Comparison of ENCODE assay signal across 13 mouse cellular contexts in genomic region chr6:85544251-85544881, GRCm38 (mm10). TPM values are rescaled to one million over a fixed set of nuclear protein-coding genes. Genes with fewer than 3 reads are reported as not detected.
DNase-seq lines count a peak whose midpoint lies in the region; ATAC-seq lines count a peak whose summit lies in the region.
"Had no signal": no experiment of that assay in that cellular context is flagged by ENCODE, and none has a peak within 500 bp of the region (broad histone marks: within the 10 kb centered on the region; RNA-seq: fewer than 3 reads in every experiment).

No protein-coding gene starts in this region.

- no peak overlapping the region for H3K4me3 ChIP-seq in midbrain, embryonic 14.5 days (replicated peaks; ENCODE audit: low read depth, low read length)
- no peak overlapping the region for H3K4me3 ChIP-seq in midbrain, embryonic 10.5 days
- H3K4me3 ChIP-seq in forebrain, embryonic 16.5 days (replicated peaks; ENCODE audit: low read length): 0 out of 2 replicates have a peak overlapping the region, but pooled peaks have one; percentile 2

- no peaks in the 10 kb centered on the region for H3K4me1 ChIP-seq in midbrain, embryonic 14.5 days (ENCODE audit: control insufficient read depth, insufficient read depth, low read length)
- no peaks in the 10 kb centered on the region for H3K4me1 ChIP-seq in midbrain, embryonic 10.5 days
- H3K4me1 ChIP-seq in forebrain, embryonic 16.5 days (replicated peaks; ENCODE audit: control insufficient read depth, insufficient read depth, low read length): peaks cover 10% of the 10 kb centered on the region

- H3K9ac ChIP-seq in midbrain, embryonic 14.5 days (replicated peaks; ENCODE audit: low read length): no peak overlapping the region
- H3K9ac ChIP-seq in forebrain, embryonic 16.5 days (replicated peaks; ENCODE audit: low read depth, low read length): no peak overlapping the region
- H3K9ac ChIP-seq: liver, embryonic 14.5 days had no signal

- no peak overlapping the region for H3K27ac ChIP-seq in midbrain, embryonic 14.5 days (replicated peaks; ENCODE audit: low read depth, low read length)
- no peak overlapping the region for H3K27ac ChIP-seq in midbrain, embryonic 10.5 days (replicated peaks)
- peak overlapping the region; percentile 56 for H3K27ac ChIP-seq in forebrain, embryonic 16.5 days (ENCODE audit: low read length)
- H3K27ac ChIP-seq: liver, embryonic 14.5 days had no signal

- no peaks in the 10 kb centered on the region for H3K36me3 ChIP-seq in midbrain, embryonic 14.5 days (ENCODE audit: control insufficient read depth, insufficient read depth, low read length)
- H3K36me3 ChIP-seq in midbrain, embryonic 10.5 days: no peaks in the 10 kb centered on the region
- H3K36me3 ChIP-seq in forebrain, embryonic 16.5 days (ENCODE audit: control insufficient read depth, insufficient read depth): no peaks in the 10 kb centered on the region

- 74% methylated on average over 13 of the region's 13 CpGs for WGBS in midbrain, embryonic 14.5 days
- 81% methylated on average over 13 of the region's 13 CpGs for WGBS in midbrain, embryonic 10.5 days
- 48% methylated on average over 13 of the region's 13 CpGs for WGBS in forebrain, embryonic 16.5 days

- DNase-seq in midbrain, embryonic 14.5 days: peak; percentile 2
- DNase-seq in midbrain, embryonic 10.5 days (ENCODE audit: low spot score): no peak
- peak; percentile 38 to 47 for DNase-seq in layer of hippocampus, postnatal 36 days
- peak; percentile 74 for DNase-seq in telencephalon, adult 2 months (ENCODE audit: low read depth, low spot score)
- no peak for DNase-seq in kidney, postnatal 25 days
- no peak for DNase-seq in adrenal gland, adult 8-10 months
- no peak for DNase-seq in ovary, postnatal 14 days (ENCODE audit: low spot score)

- no peaks in the 10 kb centered on the region for H3K27me3 ChIP-seq in midbrain, embryonic 14.5 days (ENCODE audit: control insufficient read depth, insufficient read depth, low read length)
- no peaks in the 10 kb centered on the region for H3K27me3 ChIP-seq in midbrain, embryonic 10.5 days (ENCODE audit: low read depth, poor library complexity, severe bottlenecking)
- no peaks in the 10 kb centered on the region for H3K27me3 ChIP-seq in forebrain, embryonic 16.5 days (replicated peaks; ENCODE audit: control insufficient read depth, insufficient read depth, low read length)

- no peak for ATAC-seq in midbrain, embryonic 14.5 days (ENCODE audit: low FRiP score, low TSS enrichment)
- 0 out of 2 replicates have a peak, but pooled peaks have one; percentile 36 for ATAC-seq in forebrain, embryonic 16.5 days
- ATAC-seq: intestine, embryonic 16.5 days had no signal

- no peaks in the 10 kb centered on the region for H3K9me3 ChIP-seq in midbrain, embryonic 14.5 days (ENCODE audit: control insufficient read depth, low read length)
- H3K9me3 ChIP-seq in midbrain, embryonic 10.5 days (replicated peaks): no peaks in the 10 kb centered on the region
- no peaks in the 10 kb centered on the region for H3K9me3 ChIP-seq in forebrain, embryonic 16.5 days (ENCODE audit: control insufficient read depth, low read length)

- H3K4me2 ChIP-seq in midbrain, embryonic 14.5 days (ENCODE audit: low read length): no peak overlapping the region
- peak overlapping the region; percentile 43 for H3K4me2 ChIP-seq in forebrain, embryonic 16.5 days (ENCODE audit: low read length)

RNA-seq across cellular contexts. Expression of gene Egr4, which starts 31.0 kb away (rescaled TPM):
- not detected in 2 replicates for polyA plus RNA-seq in midbrain, embryonic 14.5 days (2014; fragmentation: Nextera tagmentation; extraction: Ambion mirVana)
- 0.06 TPM in 1 of 2 replicates, not detected in the other for polyA plus RNA-seq in midbrain, embryonic 10.5 days (2016; fragmentation: Nextera tagmentation; extraction: Ambion mirVana)
- polyA plus RNA-seq in forebrain, embryonic 16.5 days (2015; fragmentation: Nextera tagmentation; extraction: Ambion mirVana): 0.11 and 0.28 TPM in 2 replicates
- total RNA-seq in layer of hippocampus, postnatal 36 days (2021): 10 to 100 TPM; 26.1 to 33.4 TPM
- total RNA-seq in adrenal gland, adult 8-10 months (2022): not detected
- total RNA-seq: CH12.LX; granulocyte monocyte progenitor cell, adult 5-6 weeks had no signal
- polyA plus RNA-seq: intestine, embryonic 16.5 days; liver, embryonic 14.5 days had no signal

RNA-seq across cellular contexts. Expression of gene Fbxo41, which starts 41.6 kb away (rescaled TPM):
- 10.1 and 11.4 TPM in 2 replicates for polyA plus RNA-seq in midbrain, embryonic 14.5 days (2014; fragmentation: Nextera tagmentation; extraction: Ambion mirVana)
- 0.68 and 0.79 TPM in 2 replicates for polyA plus RNA-seq in midbrain, embryonic 10.5 days (2016; fragmentation: Nextera tagmentation; extraction: Ambion mirVana)
- 7.4 and 9.5 TPM in 2 replicates for polyA plus RNA-seq in forebrain, embryonic 16.5 days (2015; fragmentation: Nextera tagmentation; extraction: Ambion mirVana)
- total RNA-seq in layer of hippocampus, postnatal 36 days (2021): 10 to 100 TPM; 91.2 to 96.6 TPM
- 1 to 10 TPM in 3 of 4 experiments, under 1 TPM in 1; 0.70 to 1.8 (median 1.5) TPM for total RNA-seq in adrenal gland, adult 8-10 months (2022)
- total RNA-seq: granulocyte monocyte progenitor cell, adult 5-6 weeks; megakaryocyte-erythroid progenitor cell, adult 5-6 weeks had no signal
- polyA plus RNA-seq: liver, embryonic 14.5 days had no signal

RNA-seq across cellular contexts. Expression of gene Alms1, which starts 43.0 kb away (rescaled TPM):
- 6.1 and 6.7 TPM in 2 replicates for polyA plus RNA-seq in midbrain, embryonic 14.5 days (2014; fragmentation: Nextera tagmentation; extraction: Ambion mirVana)
- 9.6 and 10.5 TPM in 2 replicates for polyA plus RNA-seq in midbrain, embryonic 10.5 days (2016; fragmentation: Nextera tagmentation; extraction: Ambion mirVana)
- 4.8 and 6.2 TPM in 2 replicates for polyA plus RNA-seq in forebrain, embryonic 16.5 days (2015; fragmentation: Nextera tagmentation; extraction: Ambion mirVana)
- total RNA-seq in layer of hippocampus, postnatal 36 days (2021): 1 to 10 TPM; 6.9 to 7.8 TPM
- total RNA-seq in adrenal gland, adult 8-10 months (2022): 10 to 100 TPM in 3 of 4 experiments, 1 to 10 TPM in 1; 9.1 to 23.4 (median 15.1) TPM

Comparison
In these comparisons a context has a peak if more than half of its experiments do, and no peak if none do; other contexts are left out.
1. DNase-seq: peak in midbrain, embryonic 14.5 days (single experiment), layer of hippocampus, postnatal 36 days (2 of 2) and telencephalon, adult 2 months (single experiment); none in midbrain, embryonic 10.5 days (single experiment), kidney, postnatal 25 days (0 of 2), adrenal gland, adult 8-10 months (single experiment) and ovary, postnatal 14 days (single experiment).